Mouse (Mus musculus): ENCODE results near the gene Scap. TPM values are rescaled to one million over a fixed set of nuclear protein-coding genes. Genes with fewer than 3 reads are reported as not detected.

Gene Scap
- total and polyA plus RNA-seq, 3 experiments, result 24.7 to 48.9 (median 40.4) TPM

- dilution Hi-C loops (cut with MboI; ENCODE audit: extremely low pct_ligation_motif_present, extremely low pct_unique_long_range_greater_than_20kb, low sequenced_read_pairs), result no loop called here
- no peak for TF ChIP-seq ETS1 (conservative IDR thresholded peaks at IDR 0.05; ENCODE audit: low read depth, low read length)
Measured at GRCm38 (mm10) chr9:110328178-110328577, 4.9 kb upstream of the Scap start.

DNA sequence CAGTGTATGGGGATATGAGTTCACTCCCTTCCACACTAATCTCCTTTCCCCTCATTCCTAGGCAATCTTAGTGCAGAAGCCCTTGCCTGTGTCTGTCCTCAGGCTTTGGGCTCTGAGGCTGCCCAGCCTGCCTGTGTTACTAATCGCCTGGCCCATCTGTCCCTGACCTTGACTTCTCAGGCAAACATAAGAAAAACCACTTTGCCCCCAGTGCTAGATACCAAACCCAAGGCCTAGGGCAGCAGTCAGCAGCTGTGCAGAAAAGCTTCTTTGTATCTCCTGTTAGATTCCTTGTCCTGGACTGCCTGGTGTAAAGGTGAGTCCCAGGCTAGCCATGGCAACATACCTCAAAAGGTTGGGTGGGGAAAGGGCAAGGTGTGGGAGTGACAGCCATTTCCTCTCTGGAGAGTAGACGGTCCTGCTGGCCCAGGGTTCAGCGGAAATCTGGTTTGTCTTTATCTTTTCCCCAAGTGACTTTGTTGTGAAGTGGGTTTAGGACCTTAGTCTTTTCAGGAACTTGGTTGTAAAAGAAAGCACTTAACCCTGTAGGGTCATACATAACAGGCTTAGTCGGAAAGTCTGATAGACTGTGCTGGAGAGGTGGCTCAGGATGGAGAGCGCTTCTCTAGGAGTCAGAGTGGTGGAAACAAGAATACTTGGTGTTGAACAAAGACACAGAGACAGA, 4.0 kb upstream of the Scap start:
- in situ Hi-C loops (cut with MboI; ENCODE audit: low pct_ligation_motif_present, low pct_unique_long_range_greater_than_20kb, low sequenced_read_pairs), result no loop called here
- Histone ChIP-seq H3K4me2 (ENCODE audit: insufficient read depth, low read depth, poor library complexity, severe bottlenecking) (no peak overlapping the region), H3K36me3 (replicated peaks in 1 of 2; ENCODE audit: control insufficient read depth in 1 of 2, insufficient read depth in 1 of 2, low read length in 1 of 2) (no peaks in the 10 kb centered on the region), H3K27me3 (replicated peaks) (no peaks in the 10 kb centered on the region), H3K4me1 (ENCODE audit: control insufficient read depth in 1 of 2, insufficient read depth in 2 of 2) (peaks cover 0 to 7% of the 10 kb centered on the region in 2 experiments; a peak in 3 of 4 replicates), H3K4me3 (replicated peaks in 1 of 3; ENCODE audit: low read depth in 2 of 3, low read length in 2 of 3, poor library complexity in 1 of 3) (no peak overlapping the region), H3K9me3 (replicated peaks; ENCODE audit: low read length) (peaks cover 3% of the 10 kb centered on the region), H3K9ac (ENCODE audit: insufficient read depth, low read depth) (no peak overlapping the region), H3K79me2 (replicated peaks; ENCODE audit: control insufficient read depth, extremely low read depth, insufficient read depth, poor library complexity, severe bottlenecking) (0 out of 2 replicates have a peak, but pooled peaks cover 3% of the 10 kb centered on the region), H3K27ac (ENCODE audit: insufficient read depth, low read depth) (no peak overlapping the region)
- TF ChIP-seq POLR2AphosphoS2 (IDR thresholded peaks at IDR 0.05; ENCODE audit: low read depth, low read length) (no peak), MAZ (IDR thresholded peaks at IDR 0.05; ENCODE audit: low read depth, low read length) (no peak), TCF12 (IDR thresholded peaks at IDR 0.05; ENCODE audit: low read depth, low read length) (no peak), ZNF384 (IDR thresholded peaks at IDR 0.05; ENCODE audit: low read depth, low read length) (no peak), ZC3H11A (IDR thresholded peaks at IDR 0.05; ENCODE audit: low read depth, low read length) (no peak), CHD2 (IDR thresholded peaks at IDR 0.05; ENCODE audit: low read length) (no peak), USF1 (IDR thresholded peaks at IDR 0.05; ENCODE audit: low read depth, low read length) (no peak), RCOR1 (conservative IDR thresholded peaks at IDR 0.05; ENCODE audit: low read depth, low read length) (no peak), KAT2A (IDR thresholded peaks at IDR 0.05; ENCODE audit: insufficient replicate concordance, low read length) (no peak), ETS1 (conservative IDR thresholded peaks at IDR 0.05; ENCODE audit: low read depth, low read length) (no peak), ELF1 (IDR thresholded peaks at IDR 0.05; ENCODE audit: low read depth, low read length) (no peak), NRF1 (IDR thresholded peaks at IDR 0.05; ENCODE audit: low read depth, low read length) (no peak), CTCF (conservative IDR thresholded peaks at IDR 0.05 in 1 of 2, IDR thresholded peaks at IDR 0.05 in 1 of 2; ENCODE audit: low read depth in 2 of 2, low read length in 2 of 2) (no peak), ZKSCAN1 (IDR thresholded peaks at IDR 0.05; ENCODE audit: borderline replicate concordance, low read depth, low read length) (no peak), MEF2A (IDR thresholded peaks at IDR 0.05; ENCODE audit: borderline replicate concordance, low read depth, low read length) (no peak), MYC (IDR thresholded peaks at IDR 0.05; ENCODE audit: low read depth, low read length) (no peak), TBP (conservative IDR thresholded peaks at IDR 0.05; ENCODE audit: low read depth, low read length) (no peak)
- DNase-seq (ENCODE audit: extremely low read depth), result no peak
- dilution Hi-C loops (cut with MboI; ENCODE audit: extremely low pct_ligation_motif_present, extremely low pct_unique_long_range_greater_than_20kb, low sequenced_read_pairs), result no loop called here

More at GRCm38 (mm10) chr9:110328178-110328577, 4.9 kb upstream of the Scap start:
- H3K79me2 ChIP-seq (replicated peaks; ENCODE audit: control insufficient read depth, extremely low read depth, insufficient read depth, poor library complexity, severe bottlenecking), result no peaks in the 10 kb centered on the region
- no peak overlapping the region for H3K27ac ChIP-seq (ENCODE audit: insufficient read depth, low read depth)
- H3K9me3 ChIP-seq (replicated peaks; ENCODE audit: low read length), result peaks cover 3% of the 10 kb centered on the region
- in situ Hi-C loops (cut with MboI; ENCODE audit: low pct_ligation_motif_present, low pct_unique_long_range_greater_than_20kb, low sequenced_read_pairs), result no loop called here
- no peaks in the 10 kb centered on the region for H3K27me3 ChIP-seq (replicated peaks)
- no peak overlapping the region for H3K4me2 ChIP-seq (ENCODE audit: insufficient read depth, low read depth, poor library complexity, severe bottlenecking)
- no peak overlapping the region for H3K9ac ChIP-seq (ENCODE audit: insufficient read depth, low read depth)
- H3K36me3 ChIP-seq (replicated peaks in 1 of 2; ENCODE audit: control insufficient read depth in 1 of 2, insufficient read depth in 1 of 2, low read length in 1 of 2), result peaks cover under 1 to 2% of the 10 kb centered on the region in 2 experiments
- no peak for DNase-seq (ENCODE audit: extremely low read depth)
- H3K4me3 ChIP-seq (replicated peaks in 1 of 3; ENCODE audit: low read depth in 2 of 3, low read length in 2 of 3, poor library complexity in 1 of 3), result no peak overlapping the region
- H3K4me1 ChIP-seq (ENCODE audit: control insufficient read depth in 1 of 2, insufficient read depth in 2 of 2), result peaks cover 0 to 4% of the 10 kb centered on the region in 2 experiments; a peak in 3 of 4 replicates
